8 mouse cellular contexts compared by ENCODE assay signal in genomic region chr9:101689532-101690401, GRCm38 (mm10).
DNase-seq lines count a peak whose midpoint lies in the region; ATAC-seq and TF ChIP-seq lines count a peak whose summit lies in the region.

No protein-coding gene starts in this region.

- H3K4me1 ChIP-seq in heart, embryonic 11.5 days (ENCODE audit: control insufficient read depth, insufficient read depth, low read length), result no peaks in the 10 kb centered on the region
- no peaks in the 10 kb centered on the region for H3K4me1 ChIP-seq in kidney, embryonic 14.5 days (ENCODE audit: control insufficient read depth, insufficient read depth, low read length)
- no peaks in the 10 kb centered on the region for H3K4me1 ChIP-seq in limb, embryonic 11.5 days (ENCODE audit: control insufficient read depth, insufficient read depth, low read length)
- peaks cover 8% of the 10 kb centered on the region; the same call in 1 of the 2 replicates for H3K4me1 ChIP-seq in midbrain, postnatal 0 days (ENCODE audit: insufficient read depth, low read length)
- peaks cover 2% of the 10 kb centered on the region; the same call in 1 of the 2 replicates for H3K4me1 ChIP-seq in testis, adult 2 months (ENCODE audit: control insufficient read depth, insufficient read depth, low read length)

- intact Hi-C loops in gastrocnemius, postnatal 36 days (cut with DNase I), result loop anchor here (1.0 to 5.0 kb wide), 3 partner anchors 318 to 663 kb away; partner anchors contain the start of gene Ephb1

- no peaks in the 10 kb centered on the region for H3K27me3 ChIP-seq in heart, embryonic 11.5 days (ENCODE audit: control insufficient read depth, insufficient read depth, low read length)
- H3K27me3 ChIP-seq in kidney, embryonic 14.5 days (ENCODE audit: control insufficient read depth, insufficient read depth, low read length), result no peaks in the 10 kb centered on the region; the same call in 1 of the 2 replicates
- H3K27me3 ChIP-seq in limb, embryonic 11.5 days (ENCODE audit: control insufficient read depth, insufficient read depth, low read length), result no peaks in the 10 kb centered on the region
- no peaks in the 10 kb centered on the region for H3K27me3 ChIP-seq in midbrain, postnatal 0 days (ENCODE audit: insufficient read depth, low read length)
- no peaks in the 10 kb centered on the region for H3K27me3 ChIP-seq in testis, adult 2 months (ENCODE audit: control insufficient read depth, insufficient read depth, low read length)

- H3K9ac ChIP-seq in heart, embryonic 11.5 days (ENCODE audit: low read depth, low read length), result no peak overlapping the region
- no peak overlapping the region for H3K9ac ChIP-seq in kidney, embryonic 14.5 days (ENCODE audit: low read depth, low read length)
- no peak overlapping the region for H3K9ac ChIP-seq in limb, embryonic 11.5 days (ENCODE audit: low read length)
- H3K9ac ChIP-seq in midbrain, postnatal 0 days (replicated peaks; ENCODE audit: low read length, poor library complexity, severe bottlenecking), result no peak overlapping the region

- no peaks in the 10 kb centered on the region for H3K36me3 ChIP-seq in heart, embryonic 11.5 days (ENCODE audit: control insufficient read depth, insufficient read depth, low read length)
- H3K36me3 ChIP-seq in kidney, embryonic 14.5 days (ENCODE audit: control insufficient read depth, insufficient read depth, low read length), result no peaks in the 10 kb centered on the region
- H3K36me3 ChIP-seq in limb, embryonic 11.5 days (ENCODE audit: control insufficient read depth, insufficient read depth, low read length), result no peaks in the 10 kb centered on the region
- H3K36me3 ChIP-seq in midbrain, postnatal 0 days (ENCODE audit: insufficient read depth, low read length), result no peaks in the 10 kb centered on the region
- no peaks in the 10 kb centered on the region for H3K36me3 ChIP-seq in testis, adult 2 months (ENCODE audit: control insufficient read depth, insufficient read depth, low read length)

- DNase-seq in heart, adult 18-20 months, result peak; percentile 45 to 87
- peak; percentile 90 for DNase-seq in embryo, embryonic 11.5 days (ENCODE audit: low read depth, low spot score)
- DNase-seq in gastrocnemius, postnatal 36 days, result peak; percentile 72 to 73
- DNase-seq in limb, embryonic 11.5 days (ENCODE audit: low spot score), result peak; percentile 98
- peak; percentile 97 for DNase-seq in midbrain, postnatal 0 days (ENCODE audit: low spot score)

- H3K27ac ChIP-seq in heart, embryonic 11.5 days (ENCODE audit: low read depth, low read length), result no peak overlapping the region
- H3K27ac ChIP-seq in kidney, embryonic 14.5 days (ENCODE audit: low read depth, low read length), result no peak overlapping the region
- 0 out of 2 replicates have a peak overlapping the region, but pooled peaks have one; percentile 14 for H3K27ac ChIP-seq in limb, embryonic 11.5 days (replicated peaks; ENCODE audit: low read depth, low read length)
- peak overlapping the region; percentile 74 for H3K27ac ChIP-seq in midbrain, postnatal 0 days (ENCODE audit: low read depth, low read length)
- H3K27ac ChIP-seq in testis, adult 2 months (ENCODE audit: control insufficient read depth, insufficient read depth, low read depth, low read length), result no peak overlapping the region

- H3K4me2 ChIP-seq in heart, embryonic 11.5 days, result no peak overlapping the region
- no peak overlapping the region; the same call in 1 of the 2 replicates for H3K4me2 ChIP-seq in kidney, embryonic 14.5 days (replicated peaks; ENCODE audit: low read depth, low read length)
- H3K4me2 ChIP-seq in limb, embryonic 11.5 days (ENCODE audit: low read depth, severe bottlenecking), result peak overlapping the region; percentile 37; the same call in 1 of the 2 replicates
- peak overlapping the region; percentile 46; the same call in 1 of the 2 replicates for H3K4me2 ChIP-seq in midbrain, postnatal 0 days (ENCODE audit: low read depth, low read length, poor library complexity, severe bottlenecking)

- no peak for TF ChIP-seq POLR2A in testis, adult 2 months (IDR thresholded peaks at IDR 0.05; ENCODE audit: control insufficient read depth, low read depth, low read length)

- H3K9me3 ChIP-seq in heart, embryonic 11.5 days (replicated peaks; ENCODE audit: control insufficient read depth, low read length), result no peaks in the 10 kb centered on the region
- H3K9me3 ChIP-seq in kidney, embryonic 14.5 days (ENCODE audit: control insufficient read depth, low read length), result no peaks in the 10 kb centered on the region
- no peaks in the 10 kb centered on the region for H3K9me3 ChIP-seq in limb, embryonic 11.5 days (ENCODE audit: control insufficient read depth, low read length)
- H3K9me3 ChIP-seq in midbrain, postnatal 0 days (ENCODE audit: low read length), result no peaks in the 10 kb centered on the region

- ATAC-seq in heart, embryonic 11.5 days (replicated peaks; ENCODE audit: insufficient number of reproducible peaks, low FRiP score, low TSS enrichment), result no peak
- ATAC-seq in kidney, embryonic 14.5 days (ENCODE audit: low FRiP score, low TSS enrichment), result peak; percentile 62; the same call in 1 of the 2 replicates
- ATAC-seq in limb, embryonic 11.5 days (ENCODE audit: insufficient number of reproducible peaks, low FRiP score, low TSS enrichment, low read depth), result peak; percentile 81
- ATAC-seq in midbrain, postnatal 0 days (ENCODE audit: low FRiP score), result peak; percentile 83

- no peak overlapping the region for H3K4me3 ChIP-seq in heart, embryonic 11.5 days (ENCODE audit: low read depth, low read length)
- no peak overlapping the region for H3K4me3 ChIP-seq in kidney, embryonic 14.5 days (ENCODE audit: low read length)
- no peak overlapping the region for H3K4me3 ChIP-seq in limb, embryonic 11.5 days (ENCODE audit: low read depth, low read length)
- peak overlapping the region; percentile 15; the same call in 1 of the 2 replicates for H3K4me3 ChIP-seq in midbrain, postnatal 0 days (ENCODE audit: low read depth, low read length)
- H3K4me3 ChIP-seq in testis, adult 2 months (ENCODE audit: control insufficient read depth, low read depth, low read length), result no peak overlapping the region

- 18% methylated on average over 11 of the region's 11 CpGs for WGBS in heart, embryonic 11.5 days (ENCODE audit: insufficient replicate concordance)
- 5% methylated on average over 11 of the region's 11 CpGs for WGBS in kidney, embryonic 14.5 days
- WGBS in limb, embryonic 11.5 days, result 13% methylated on average over 11 of the region's 11 CpGs
- 9% methylated on average over 11 of the region's 11 CpGs for WGBS in midbrain, postnatal 0 days

- TF ChIP-seq CTCF in midbrain, postnatal 0 days (IDR thresholded peaks at IDR 0.05), result peak; percentile 99
- peak; percentile 90 for TF ChIP-seq CTCF in testis, adult 2 months (IDR thresholded peaks at IDR 0.05; ENCODE audit: control insufficient read depth, insufficient read depth, insufficient replicate concordance, low read depth, low read length)

Comparison
In these comparisons a context has a peak if more than half of its experiments do, and no peak if none do; other contexts are left out.
1. H3K27ac ChIP-seq: peak in limb, embryonic 11.5 days (single experiment) and midbrain, postnatal 0 days (single experiment); none in heart, embryonic 11.5 days (single experiment), kidney, embryonic 14.5 days (single experiment) and testis, adult 2 months (single experiment).
2. H3K4me2 ChIP-seq: peak in limb, embryonic 11.5 days (single experiment) and midbrain, postnatal 0 days (single experiment); none in heart, embryonic 11.5 days (single experiment) and kidney, embryonic 14.5 days (single experiment).
3. Peak in every context shown above with its lines, with median percentiles within 50 percentile points of each other: DNase-seq.